Mouse (Mus musculus) cerebellum, adult 2 months (tissue): ENCODE data around the gene Srsf4.

Experiments
- CTCF ChIP-seq: fragments of 200-500 bp; IDR thresholded peaks from 2 replicates; pipeline ENCODE4 v1.5.1; 2011; ENCODE audit warnings: low read depth, mild to moderate bottlenecking, control low read depth, low read length, moderate library complexity, borderline replicate concordance; ENCODE audit not compliant: insufficient read depth
- POLR2A ChIP-seq: fragments of 200-500 bp; IDR thresholded peaks from 2 replicates; pipeline ENCODE4 v1.6.1; 2011; ENCODE audit warnings: low read length, control low read depth, borderline replicate concordance; ENCODE audit not compliant: insufficient read depth

DNA sequence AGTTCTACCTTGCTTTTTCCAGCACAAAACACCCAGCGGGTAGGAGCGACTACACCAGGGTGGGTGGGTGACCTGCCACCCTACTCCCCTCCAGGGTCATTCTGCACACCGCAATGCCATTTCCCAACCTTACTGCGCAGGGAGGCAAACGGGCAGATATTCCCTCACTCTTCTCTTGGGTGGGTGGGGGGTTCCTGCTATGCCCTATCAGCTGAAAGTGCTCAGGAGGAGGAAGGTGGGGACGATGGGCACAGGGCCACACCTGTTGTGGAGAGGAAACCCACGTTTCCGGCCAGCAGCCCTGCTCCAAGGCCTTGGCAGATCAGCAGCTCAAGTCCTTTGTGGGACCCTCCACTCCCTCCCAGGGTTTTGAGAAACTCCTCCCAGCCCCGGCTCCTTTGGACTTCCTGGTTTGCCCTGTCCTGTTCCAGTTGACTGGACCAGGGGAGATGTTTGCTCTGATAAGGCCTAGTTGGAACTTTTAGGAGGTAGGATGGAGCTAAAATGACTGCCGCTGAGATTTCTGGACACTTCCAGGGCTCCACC, 43.7 kb downstream of the Srsf4 start:
- TF ChIP-seq CTCF: no peak
- TF ChIP-seq POLR2A: no peak
